Comparison of ENCODE assay signal across 26 mouse cellular contexts in the genomic region with DNA sequence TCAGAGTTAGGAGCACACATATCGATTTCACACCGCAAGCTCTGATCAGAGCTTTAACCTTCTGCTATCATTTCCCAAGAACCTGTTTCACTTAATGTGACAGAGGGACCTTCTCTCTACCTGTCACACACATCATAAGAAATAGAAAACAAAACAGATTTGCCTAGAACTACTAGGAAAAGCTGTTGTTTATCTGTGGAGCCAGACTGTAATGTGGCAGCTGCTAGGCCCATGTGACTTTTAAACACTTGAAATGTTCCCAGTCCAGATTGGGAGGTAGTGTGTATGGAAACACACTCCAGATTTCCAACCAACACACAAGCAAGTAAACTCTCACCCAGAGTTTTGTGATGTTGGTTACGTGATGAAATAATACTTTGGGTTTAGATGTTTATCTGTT.
DNase-seq lines count a peak whose midpoint lies in the region; ATAC-seq and TF ChIP-seq lines count a peak whose summit lies in the region.
"Had no signal": no experiment of that assay in that cellular context is flagged by ENCODE, and none has a peak within 500 bp of the region (broad histone marks: within the 10 kb centered on the region; RNA-seq: fewer than 3 reads in every experiment).

No protein-coding gene starts in this region.

- no peak overlapping the region for H3K4me3 ChIP-seq in forebrain, embryonic 15.5 days
- no peak overlapping the region for H3K4me3 ChIP-seq in forebrain, embryonic 10.5 days
- no peak overlapping the region for H3K4me3 ChIP-seq in heart, embryonic 10.5 days
- H3K4me3 ChIP-seq in forebrain, postnatal 0 days (ENCODE audit: low read depth, low read length) = no peak overlapping the region
- H3K4me3 ChIP-seq in midbrain, embryonic 14.5 days (replicated peaks; ENCODE audit: low read depth, low read length) = no peak overlapping the region
- no peak overlapping the region for H3K4me3 ChIP-seq in hindbrain, embryonic 14.5 days (replicated peaks; ENCODE audit: low read length)
- H3K4me3 ChIP-seq: embryonic facial prominence, embryonic 12.5 days; embryonic facial prominence, embryonic 15.5 days; heart, adult 2 months; heart, embryonic 12.5 days; heart, embryonic 15.5 days; hindbrain, embryonic 10.5 days; hindbrain, embryonic 13.5 days had no signal

- H3K36me3 ChIP-seq in forebrain, embryonic 15.5 days = peaks cover 8% of the 10 kb centered on the region; the same call in 1 of the 2 replicates
- peaks cover 20% of the 10 kb centered on the region for H3K36me3 ChIP-seq in forebrain, embryonic 10.5 days (replicated peaks)
- H3K36me3 ChIP-seq in heart, embryonic 10.5 days = no peaks in the 10 kb centered on the region
- H3K36me3 ChIP-seq in forebrain, postnatal 0 days (ENCODE audit: insufficient read depth) = peaks cover 29% of the 10 kb centered on the region
- peaks cover 44% of the 10 kb centered on the region for H3K36me3 ChIP-seq in midbrain, embryonic 14.5 days (ENCODE audit: control insufficient read depth, insufficient read depth, low read length)
- H3K36me3 ChIP-seq in hindbrain, embryonic 14.5 days (replicated peaks; ENCODE audit: control insufficient read depth, insufficient read depth) = peaks cover 60% of the 10 kb centered on the region
- H3K36me3 ChIP-seq: embryonic facial prominence, embryonic 15.5 days; heart, embryonic 12.5 days; heart, embryonic 15.5 days had no signal

- no peak overlapping the region for H3K9ac ChIP-seq in forebrain, embryonic 15.5 days (replicated peaks)
- H3K9ac ChIP-seq in forebrain, postnatal 0 days = no peak overlapping the region
- no peak overlapping the region for H3K9ac ChIP-seq in midbrain, embryonic 14.5 days (replicated peaks; ENCODE audit: low read length)
- H3K9ac ChIP-seq in hindbrain, embryonic 14.5 days = no peak overlapping the region
- H3K9ac ChIP-seq: embryonic facial prominence, embryonic 12.5 days; embryonic facial prominence, embryonic 15.5 days; heart, embryonic 15.5 days; hindbrain, embryonic 13.5 days had no signal

- no peak for TF ChIP-seq CTCF in brain, embryonic 14.5 days (IDR thresholded peaks at IDR 0.05; ENCODE audit: borderline replicate concordance, extremely low read depth, insufficient read depth, insufficient read length)
- TF ChIP-seq CTCF in forebrain, postnatal 0 days (IDR thresholded peaks at IDR 0.05; ENCODE audit: low read depth) = no peak

- H3K9me3 ChIP-seq in forebrain, embryonic 15.5 days = no peaks in the 10 kb centered on the region
- no peaks in the 10 kb centered on the region for H3K9me3 ChIP-seq in forebrain, embryonic 10.5 days
- H3K9me3 ChIP-seq in heart, embryonic 10.5 days = no peaks in the 10 kb centered on the region
- H3K9me3 ChIP-seq in forebrain, postnatal 0 days (ENCODE audit: low read length) = no peaks in the 10 kb centered on the region
- H3K9me3 ChIP-seq in midbrain, embryonic 14.5 days (ENCODE audit: control insufficient read depth, low read length) = no peaks in the 10 kb centered on the region
- no peaks in the 10 kb centered on the region for H3K9me3 ChIP-seq in hindbrain, embryonic 14.5 days (ENCODE audit: control insufficient read depth, low read length)
- H3K9me3 ChIP-seq: embryonic facial prominence, embryonic 12.5 days; embryonic facial prominence, embryonic 15.5 days; heart, embryonic 12.5 days; heart, embryonic 15.5 days; hindbrain, embryonic 10.5 days; hindbrain, embryonic 13.5 days had no signal

- no peak for DNase-seq in forebrain, embryonic 10.5 days (ENCODE audit: extremely low spot score, low spot score)
- DNase-seq in heart, embryonic 10.5 days (ENCODE audit: low spot score) = no peak
- DNase-seq in heart, postnatal 4 days = no peak
- DNase-seq in brain, embryonic 14.5 days (ENCODE audit: low read depth) = peak; percentile 70
- peak; percentile 61 for DNase-seq in forebrain, postnatal 0 days
- no peak for DNase-seq in midbrain, embryonic 14.5 days
- DNase-seq in hindbrain, embryonic 14.5 days (ENCODE audit: low spot score) = no peak
- DNase-seq: adrenal gland, adult 2 months; adrenal gland, postnatal 14 days; cerebellum, adult 18-20 months; cerebellum, adult 9-11 months; gastrocnemius, postnatal 25 days; heart, adult 2 months; kidney, adult 18-20 months; kidney, adult 9 months had no signal

- no peak for TF ChIP-seq POLR2A in brain, embryonic 14.5 days (IDR thresholded peaks at IDR 0.05; ENCODE audit: borderline replicate concordance, extremely low read depth, insufficient read depth, insufficient read length, poor library complexity, severe bottlenecking)

- peak; percentile 17; the same call in 1 of the 2 replicates for ATAC-seq in forebrain, embryonic 15.5 days (replicated peaks)
- peak; percentile 38; the same call in 1 of the 2 replicates for ATAC-seq in forebrain, postnatal 0 days
- ATAC-seq in midbrain, embryonic 14.5 days (ENCODE audit: low FRiP score, low TSS enrichment) = no peak
- ATAC-seq in hindbrain, embryonic 14.5 days (ENCODE audit: low FRiP score) = no peak
- ATAC-seq: CD4-positive, CD25-positive, alpha-beta regulatory T cell, adult 4 months; hindbrain, postnatal 0 days; inflammation-experienced regulatory T-cells, adult 6 months; intestine, embryonic 16.5 days had no signal

- 65% methylated on average over 3 of the region's 3 CpGs for WGBS in forebrain, embryonic 15.5 days
- 95% methylated on average over 3 of the region's 3 CpGs for WGBS in forebrain, embryonic 10.5 days
- WGBS in heart, embryonic 10.5 days = 75% methylated on average over 3 of the region's 3 CpGs
- 61% methylated on average over 3 of the region's 3 CpGs for WGBS in forebrain, postnatal 0 days
- 98% methylated on average over 3 of the region's 3 CpGs for WGBS in midbrain, embryonic 14.5 days
- 93% methylated on average over 3 of the region's 3 CpGs for WGBS in hindbrain, embryonic 14.5 days

- no peak overlapping the region for H3K27ac ChIP-seq in forebrain, embryonic 15.5 days (replicated peaks)
- H3K27ac ChIP-seq in forebrain, embryonic 10.5 days = no peak overlapping the region
- peak overlapping the region; percentile 47; the same call in 1 of the 2 replicates for H3K27ac ChIP-seq in heart, embryonic 10.5 days
- H3K27ac ChIP-seq in forebrain, postnatal 0 days (ENCODE audit: low read depth, low read length) = no peak overlapping the region
- no peak overlapping the region for H3K27ac ChIP-seq in midbrain, embryonic 14.5 days (replicated peaks; ENCODE audit: low read depth, low read length)
- H3K27ac ChIP-seq in hindbrain, embryonic 14.5 days = no peak overlapping the region
- H3K27ac ChIP-seq: embryonic facial prominence, embryonic 12.5 days; embryonic facial prominence, embryonic 15.5 days; heart, adult 2 months; heart, embryonic 15.5 days had no signal

- no peaks in the 10 kb centered on the region for H3K27me3 ChIP-seq in forebrain, embryonic 15.5 days
- H3K27me3 ChIP-seq in forebrain, embryonic 10.5 days (ENCODE audit: poor library complexity, severe bottlenecking) = no peaks in the 10 kb centered on the region
- no peaks in the 10 kb centered on the region for H3K27me3 ChIP-seq in heart, embryonic 10.5 days (ENCODE audit: insufficient read depth, poor library complexity, severe bottlenecking)
- H3K27me3 ChIP-seq in forebrain, postnatal 0 days (ENCODE audit: insufficient read depth, low read length) = no peaks in the 10 kb centered on the region
- H3K27me3 ChIP-seq in midbrain, embryonic 14.5 days (ENCODE audit: control insufficient read depth, insufficient read depth, low read length) = no peaks in the 10 kb centered on the region
- H3K27me3 ChIP-seq in hindbrain, embryonic 14.5 days (ENCODE audit: control insufficient read depth, insufficient read depth, low read length) = no peaks in the 10 kb centered on the region
- H3K27me3 ChIP-seq: embryonic facial prominence, embryonic 12.5 days; embryonic facial prominence, embryonic 15.5 days; heart, embryonic 12.5 days; heart, embryonic 15.5 days; hindbrain, embryonic 13.5 days had no signal

- no peak overlapping the region for H3K4me2 ChIP-seq in forebrain, embryonic 15.5 days (replicated peaks)
- no peak overlapping the region for H3K4me2 ChIP-seq in forebrain, postnatal 0 days (ENCODE audit: low read depth)
- H3K4me2 ChIP-seq in midbrain, embryonic 14.5 days (ENCODE audit: low read length) = no peak overlapping the region
- no peak overlapping the region for H3K4me2 ChIP-seq in hindbrain, embryonic 14.5 days (replicated peaks)
- H3K4me2 ChIP-seq: embryonic facial prominence, embryonic 12.5 days; embryonic facial prominence, embryonic 15.5 days; heart, embryonic 12.5 days; heart, embryonic 15.5 days; hindbrain, embryonic 13.5 days had no signal

- H3K4me1 ChIP-seq in forebrain, embryonic 15.5 days = peaks cover 44% of the 10 kb centered on the region
- H3K4me1 ChIP-seq in forebrain, embryonic 10.5 days = peaks cover 28% of the 10 kb centered on the region
- peaks cover 49% of the 10 kb centered on the region for H3K4me1 ChIP-seq in heart, embryonic 10.5 days
- H3K4me1 ChIP-seq in forebrain, postnatal 0 days (ENCODE audit: insufficient read depth) = peaks cover 4% of the 10 kb centered on the region; the same call in 1 of the 2 replicates
- H3K4me1 ChIP-seq in midbrain, embryonic 14.5 days (ENCODE audit: control insufficient read depth, insufficient read depth, low read length) = 0 out of 2 replicates have a peak, but pooled peaks cover 4% of the 10 kb centered on the region
- peaks cover 15% of the 10 kb centered on the region; the same call in 1 of the 2 replicates for H3K4me1 ChIP-seq in hindbrain, embryonic 14.5 days (replicated peaks; ENCODE audit: control insufficient read depth, insufficient read depth, low read length)

Comparison
In these comparisons a context has a peak if more than half of its experiments do, and no peak if none do; other contexts are left out.
1. DNase-seq: peak in brain, embryonic 14.5 days (single experiment) and forebrain, postnatal 0 days (single experiment); none in forebrain, embryonic 10.5 days (single experiment), heart, embryonic 10.5 days (single experiment), heart, postnatal 4 days (single experiment), midbrain, embryonic 14.5 days (single experiment) and hindbrain, embryonic 14.5 days (single experiment).
2. ATAC-seq: peak in forebrain, embryonic 15.5 days (single experiment) and forebrain, postnatal 0 days (single experiment); none in midbrain, embryonic 14.5 days (single experiment) and hindbrain, embryonic 14.5 days (single experiment).